Mouse (Mus musculus): ENCODE data around the gene Rps21.
A peak's percentile ranks its signal among the peaks of the same experiment; 100 is the strongest.

The Rps21 gene

GRCm38 (mm10) chr2:180300252-180300651, 43.1 kb downstream of the Rps21 start:
- no peak for DNase-seq

GRCm38 (mm10) chr2:180300771-180301170, 43.6 kb downstream of the Rps21 start:
- DNase-seq = no peak

GRCm38 (mm10) chr2:180302201-180302600, 45.0 kb downstream of the Rps21 start:
- no peak for DNase-seq

DNA sequence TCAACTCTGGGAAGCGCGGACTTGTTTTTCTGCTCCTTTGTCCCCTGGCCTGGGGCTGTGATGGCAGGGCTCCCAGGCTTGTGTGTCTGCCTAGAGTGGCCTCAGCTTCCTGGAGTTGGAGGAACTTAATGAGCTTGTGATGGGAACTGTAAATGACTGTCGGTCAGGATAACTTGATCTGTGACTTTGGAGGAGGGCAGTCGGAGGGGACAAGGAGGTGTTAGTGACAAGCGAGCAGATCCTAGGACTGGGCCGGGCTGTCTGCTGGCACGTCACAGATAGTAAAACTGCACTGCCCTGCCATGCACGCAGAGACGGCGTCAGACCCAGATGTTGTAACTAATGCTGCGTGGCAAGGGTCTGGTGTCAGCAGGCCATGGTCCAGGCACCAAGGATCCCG, 46.3 kb downstream of the Rps21 start:
- no peak for DNase-seq

- DNase-seq = no peak
Observed at GRCm38 (mm10) chr2:180304554-180304953, 47.4 kb downstream of the Rps21 start.

DNA sequence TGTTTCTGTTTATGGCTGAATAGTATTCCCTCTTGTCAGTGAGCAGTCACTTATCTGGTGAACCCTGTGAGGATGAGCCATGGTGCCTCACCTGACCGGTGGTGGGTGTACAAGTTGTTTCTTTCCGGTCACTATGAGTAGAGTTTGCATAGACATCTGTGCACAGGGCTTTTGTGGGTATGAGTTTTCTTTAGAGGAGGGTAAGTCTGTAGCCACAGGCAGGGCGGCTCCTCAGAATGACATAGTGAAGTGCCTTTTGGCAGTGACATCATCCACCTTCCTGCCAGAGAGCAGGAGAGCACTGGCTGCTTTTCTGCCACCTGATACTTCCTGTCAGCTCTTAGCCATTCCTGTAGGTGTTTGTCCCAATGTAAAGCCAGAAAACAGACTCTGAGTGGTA, 48.3 kb downstream of the Rps21 start:
- DNase-seq = no peak

DNA sequence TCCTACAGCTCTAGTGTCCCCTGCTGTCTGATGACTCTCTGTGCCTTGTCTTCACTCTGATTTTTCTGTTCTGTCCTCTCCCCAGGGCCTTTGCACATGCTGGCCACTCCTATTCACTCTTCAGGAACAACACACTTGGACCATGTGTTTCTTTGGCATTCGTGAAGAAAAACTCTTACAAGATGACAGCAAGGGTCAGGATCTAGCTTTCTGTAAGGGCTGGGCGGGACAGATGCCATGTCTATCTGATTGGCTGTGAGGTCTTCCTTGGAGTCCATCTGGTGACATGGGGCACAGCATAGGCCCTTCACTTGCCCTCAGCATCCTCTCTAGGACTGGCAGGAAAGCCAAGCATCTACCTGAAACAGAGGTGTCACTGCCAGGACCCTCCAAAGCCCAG, 48.8 kb downstream of the Rps21 start:
- no peak for DNase-seq

DNA sequence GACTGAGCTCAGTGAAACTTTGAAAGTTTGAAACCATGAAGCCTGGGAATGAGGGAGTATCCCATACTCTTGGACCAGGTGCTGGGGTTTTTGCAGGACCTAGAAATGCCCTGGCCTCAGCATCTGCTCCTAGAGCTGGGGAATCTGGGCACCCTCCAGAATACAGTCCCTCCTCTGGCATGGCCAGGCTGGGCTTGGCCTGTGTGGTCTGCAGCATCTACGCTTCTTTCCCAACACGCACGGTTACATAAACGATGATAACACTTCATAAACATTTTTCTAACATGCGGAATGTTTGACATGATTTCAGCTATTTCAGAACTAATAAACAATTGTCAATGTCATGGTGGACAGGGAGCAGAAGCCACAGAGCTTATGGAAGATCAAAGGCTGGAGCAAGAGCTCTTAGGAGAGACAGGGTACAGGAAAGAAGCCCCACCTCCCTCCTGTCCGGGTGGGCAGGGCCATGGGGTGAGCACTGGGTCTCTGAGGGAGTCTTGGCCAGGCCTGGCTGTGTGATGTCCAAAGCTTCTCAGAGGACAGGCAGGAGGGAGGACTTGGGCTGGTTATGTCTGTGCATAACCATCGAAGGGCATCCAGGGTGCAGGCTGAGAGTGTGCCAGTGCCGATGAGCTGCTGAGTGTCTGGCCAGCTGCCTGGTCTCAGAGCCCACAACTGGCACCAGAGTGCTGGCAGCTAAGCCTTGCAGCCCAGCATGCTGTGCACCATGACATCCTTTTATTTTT, 49.4 kb downstream of the Rps21 start:
- peak; percentile 7 to 10 for DNase-seq

GRCm38 (mm10) chr2:180307680-180308079, 50.5 kb downstream of the Rps21 start:
- no peak for DNase-seq
